Mouse (Mus musculus) liver, embryonic 14.5 days (tissue): ENCODE results near the gene Atad2b.

Experiments
- CTCF ChIP-seq: IDR thresholded peaks from 2 replicates; pipeline ENCODE4 v1.5.1; 2016; ENCODE audit warnings: antibody characterized with exemption, low read depth, control low read depth
- EP300 ChIP-seq: IDR thresholded peaks from 2 replicates; pipeline ENCODE4 v1.6.1; 2016; ENCODE audit warnings: antibody characterized with exemption, low read depth

DNA sequence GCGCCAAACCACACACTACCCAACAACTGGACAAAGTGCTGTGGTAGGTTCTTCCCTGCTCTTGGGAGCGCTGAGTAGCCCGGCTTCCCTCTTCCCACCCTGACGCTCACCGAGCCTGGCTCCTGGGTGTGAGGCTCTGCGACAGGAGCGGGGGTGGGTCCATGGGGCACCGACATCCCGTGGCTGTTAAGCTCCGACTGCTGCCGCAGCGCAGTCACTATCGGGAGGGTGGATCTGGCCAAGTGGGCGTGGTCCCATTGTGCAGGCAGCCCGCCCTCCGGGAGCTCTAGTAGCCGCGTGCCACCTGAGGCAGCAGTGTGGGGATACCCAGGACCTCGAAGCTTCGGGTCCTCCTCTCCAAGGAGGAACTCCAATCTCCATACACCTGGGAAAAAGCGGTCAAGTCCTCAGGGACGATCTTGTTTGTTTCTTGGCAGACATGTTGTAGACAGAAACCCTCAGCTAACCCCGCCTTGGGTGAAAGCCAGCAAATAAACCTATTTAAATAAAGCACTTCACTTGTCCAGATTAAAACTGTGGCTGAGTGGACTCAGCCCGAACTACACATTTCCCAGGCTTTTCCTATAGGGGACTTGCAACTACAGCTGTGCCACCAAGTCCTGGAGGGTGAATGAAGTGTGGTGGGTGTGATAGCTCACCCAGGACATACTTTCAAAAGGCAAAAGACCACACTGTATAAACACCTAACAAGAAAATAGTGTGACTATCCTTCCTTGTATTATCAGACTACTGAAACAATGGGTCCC is 42.8 kb upstream of the Atad2b start, which contains the start of gene Mfsd2b:
- no peak for TF ChIP-seq CTCF
- TF ChIP-seq EP300, result no peak; the same call in 1 of the 2 replicates
